Mouse (Mus musculus): ENCODE data around the gene Pbld1.

Pbld1 gene

DNA sequence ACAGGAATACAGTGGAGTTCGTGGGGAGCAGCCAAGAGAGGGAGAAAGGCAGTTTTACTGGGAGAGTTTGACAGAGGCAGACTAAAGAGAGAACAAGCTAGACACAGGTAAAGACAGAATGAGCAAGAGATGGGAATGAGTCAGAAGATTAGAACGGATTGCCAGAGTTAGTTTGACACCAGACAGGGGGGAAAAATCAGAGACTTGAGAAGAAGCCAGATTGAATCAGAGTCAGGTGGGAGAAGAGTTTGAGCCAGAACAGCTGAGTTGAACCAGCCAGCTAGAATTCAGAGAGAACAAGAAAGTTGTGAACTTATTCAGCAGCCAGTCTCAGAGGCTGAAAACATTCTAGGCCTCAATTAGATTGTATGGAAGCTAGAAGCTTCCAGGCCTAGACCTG, at the start of gene Pbld1:
Pbld1 (plus strand) TSS at position 301 of the 400 bp plus-strand sequence.
- no peak for DNase-seq (ENCODE audit: extremely low spot score, low read depth, low spot score)

DNA sequence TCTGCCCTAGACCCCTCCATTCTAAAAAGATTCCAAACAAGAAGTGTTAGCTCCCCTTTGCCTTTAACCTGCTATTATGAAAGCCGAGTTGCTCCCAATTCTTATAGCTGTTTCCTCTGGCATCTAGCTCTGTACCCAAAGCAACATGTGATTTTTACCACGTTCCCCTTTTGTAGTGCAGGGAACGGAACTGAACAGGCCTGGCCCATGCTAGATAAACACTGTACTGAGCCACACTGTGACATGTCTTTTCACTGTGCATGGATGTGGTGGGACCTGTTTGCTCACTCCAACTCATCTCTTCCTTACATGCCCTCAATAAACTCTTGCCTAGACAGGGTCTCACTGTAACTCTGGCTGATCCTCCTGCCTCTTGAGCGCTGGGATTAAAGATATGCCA, 49.7 kb upstream of the Pbld1 start:
- no peak for DNase-seq (ENCODE audit: extremely low spot score, low read depth, low spot score)

DNA sequence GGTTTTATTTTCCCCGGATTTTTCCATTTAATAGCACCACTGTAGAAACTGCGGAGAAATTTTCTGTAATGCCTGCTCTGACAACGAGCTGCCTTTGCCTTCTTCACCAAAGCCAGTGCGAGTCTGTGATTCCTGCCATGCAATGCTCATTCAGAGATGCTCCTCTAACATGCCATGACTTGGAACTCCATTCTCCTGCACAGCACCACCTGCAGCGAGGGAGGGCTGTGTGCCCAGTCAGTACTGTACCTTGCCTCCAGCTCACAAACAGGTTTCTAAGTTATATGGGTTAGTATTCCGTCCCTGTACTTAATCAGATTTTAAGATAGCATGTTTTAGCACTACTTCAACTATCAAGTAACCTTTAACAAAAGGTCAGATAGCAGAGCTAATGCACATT, 48.4 kb upstream of the Pbld1 start:
- DNase-seq (ENCODE audit: extremely low spot score, low read depth, low spot score): no peak

DNA sequence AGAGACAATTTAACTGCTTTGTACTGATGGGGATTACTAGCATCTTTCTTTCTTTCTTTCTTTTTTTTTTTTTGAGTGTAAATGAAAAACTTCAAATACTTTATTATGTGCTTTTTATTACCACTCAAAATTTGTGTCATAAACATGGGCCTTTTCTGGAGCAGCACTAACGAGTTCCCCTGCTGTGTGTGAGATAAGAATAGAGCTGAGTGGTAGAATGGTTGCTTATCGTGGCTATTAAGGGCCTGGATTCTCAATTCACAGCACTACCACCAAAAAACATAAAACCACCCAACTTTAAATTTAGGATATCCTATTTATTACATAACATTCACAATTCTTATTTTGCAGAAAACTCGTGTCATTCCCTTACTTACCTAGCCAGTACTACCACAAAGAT, 46.5 kb upstream of the Pbld1 start:
- DNase-seq (ENCODE audit: extremely low spot score, low read depth, low spot score): no peak

- no peak for DNase-seq (ENCODE audit: extremely low spot score, low read depth, low spot score)
Observed at GRCm38 (mm10) chr10:63014168-63014567, 45.8 kb upstream of the Pbld1 start.

DNA sequence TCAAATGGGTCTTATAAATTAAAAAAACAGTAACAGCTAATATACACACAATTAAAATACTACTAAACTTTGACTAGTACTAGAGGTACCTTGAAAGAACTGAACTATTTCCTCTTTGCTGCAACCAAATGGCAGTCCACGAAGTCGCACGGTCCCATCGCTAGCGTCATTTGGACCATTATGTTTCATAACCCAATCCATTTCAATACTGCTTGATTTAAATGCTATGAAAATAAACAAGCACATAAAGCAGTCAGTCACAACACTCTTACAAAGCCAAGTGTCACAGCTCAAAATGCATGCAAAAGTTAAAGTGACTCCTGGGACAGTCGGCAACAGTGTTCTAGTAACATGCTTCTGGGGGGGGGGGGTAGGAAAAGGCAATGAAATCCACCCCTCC, 40.7 kb upstream of the Pbld1 start:
- no peak for DNase-seq (ENCODE audit: extremely low spot score, low read depth, low spot score)

DNA sequence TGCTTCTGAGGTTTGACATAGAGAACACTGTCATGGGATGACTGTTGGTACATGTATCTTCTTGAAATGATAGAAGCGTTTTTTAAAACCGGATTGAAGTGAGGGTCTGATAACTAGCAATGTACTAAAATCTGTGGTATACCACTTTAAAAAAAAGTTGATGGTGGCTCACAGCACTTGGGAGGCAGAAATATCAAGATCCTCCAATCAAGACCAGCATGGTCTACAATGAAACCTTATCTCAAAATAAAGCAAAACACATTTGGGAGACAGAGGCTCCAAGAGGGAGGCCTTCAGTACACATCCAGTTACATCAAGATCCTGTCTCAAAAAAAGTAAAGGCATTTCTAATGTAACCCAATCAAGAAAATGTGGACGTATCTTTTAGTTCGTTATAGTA, 38.3 kb upstream of the Pbld1 start:
- DNase-seq (ENCODE audit: extremely low spot score, low read depth, low spot score): no peak

- DNase-seq (ENCODE audit: extremely low spot score, low read depth, low spot score): no peak
Observed at GRCm38 (mm10) chr10:63022541-63023120, 37.3 kb upstream of the Pbld1 start.

DNA sequence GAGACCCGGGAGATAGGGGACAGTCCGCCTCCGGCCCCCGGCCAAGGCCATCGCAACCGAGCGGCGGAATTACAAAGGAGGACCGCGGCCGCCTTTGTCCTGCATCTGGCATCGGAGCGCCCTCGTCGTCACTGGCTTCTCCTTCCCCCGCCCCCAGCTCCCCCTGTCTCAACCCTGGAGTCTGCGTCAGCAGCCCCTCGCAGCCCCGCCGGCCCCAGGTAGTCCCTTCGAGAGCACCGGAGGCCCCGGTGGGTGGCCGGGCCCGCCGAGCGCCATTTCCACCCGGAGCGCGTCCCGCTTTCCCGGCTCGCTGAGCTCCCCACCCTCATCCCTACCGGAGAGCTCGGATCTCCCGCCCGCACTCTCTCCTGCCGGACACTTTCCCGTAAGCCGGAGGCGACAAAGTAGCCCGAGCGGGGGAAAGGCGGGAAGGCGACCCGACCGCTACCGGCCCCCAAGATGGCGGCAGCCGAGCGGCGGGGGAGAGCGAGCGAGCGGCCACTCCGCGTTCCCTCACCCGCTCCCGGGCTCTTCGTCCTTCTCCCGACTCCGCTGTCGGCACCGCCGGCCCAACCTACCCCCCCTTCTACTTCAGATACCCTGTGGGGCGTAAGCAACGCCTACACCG, 36.7 kb upstream of the Pbld1 start:
- no peak for DNase-seq (ENCODE audit: extremely low spot score, low read depth, low spot score)

- DNase-seq (ENCODE audit: extremely low spot score, low read depth, low spot score): peak; percentile 85
Observed at GRCm38 (mm10) chr10:63023749-63024579, 36.0 kb upstream of the Pbld1 start, which contains the start of the genes Hnrnph3 and Pbld2. Gene Hnrnph3 (minus strand): TSS chr10:63024217. Gene Pbld2 (plus strand): TSS chr10:63024315.

DNA sequence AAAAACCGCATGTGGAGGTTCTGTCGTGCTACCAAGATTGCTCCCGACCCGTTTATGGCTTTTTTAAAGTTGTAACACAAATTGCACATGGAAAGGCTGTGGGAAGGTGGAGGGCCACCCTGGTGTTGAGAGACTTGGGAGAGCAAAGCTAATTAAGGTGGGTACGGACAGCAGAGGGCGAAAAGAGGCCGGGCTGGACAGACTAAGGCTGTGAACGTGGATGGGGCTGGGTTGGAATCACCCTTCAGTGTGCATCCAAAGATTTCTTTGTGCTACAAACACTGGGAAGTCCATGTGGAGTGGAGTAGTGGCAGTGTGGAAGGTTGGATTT, 35.4 kb upstream of the Pbld1 start:
- no peak for DNase-seq (ENCODE audit: extremely low spot score, low read depth, low spot score)

DNA sequence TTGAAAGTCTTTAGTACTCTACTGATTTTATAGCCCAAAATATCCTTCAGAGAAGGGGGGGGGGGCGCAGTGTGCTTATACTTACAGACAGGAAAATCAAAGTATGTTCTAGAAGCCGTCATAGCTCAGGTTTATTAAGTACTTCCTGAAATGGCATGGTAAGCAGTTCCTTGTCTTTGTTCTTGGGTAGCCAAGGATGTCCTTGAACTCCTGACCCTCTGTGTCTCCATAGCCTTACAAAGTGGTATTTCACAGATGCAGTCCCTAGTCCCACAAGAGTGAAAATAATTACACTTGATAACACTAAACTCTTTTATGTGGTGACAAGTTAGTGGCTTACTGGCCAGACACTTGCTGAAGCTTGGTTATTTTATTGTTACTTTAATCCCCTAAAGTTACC, 34.9 kb upstream of the Pbld1 start:
- DNase-seq (ENCODE audit: extremely low spot score, low read depth, low spot score): no peak

GRCm38 (mm10) chr10:63025491-63026011, 34.4 kb upstream of the Pbld1 start:
- no peak for DNase-seq (ENCODE audit: extremely low spot score, low read depth, low spot score)

DNA sequence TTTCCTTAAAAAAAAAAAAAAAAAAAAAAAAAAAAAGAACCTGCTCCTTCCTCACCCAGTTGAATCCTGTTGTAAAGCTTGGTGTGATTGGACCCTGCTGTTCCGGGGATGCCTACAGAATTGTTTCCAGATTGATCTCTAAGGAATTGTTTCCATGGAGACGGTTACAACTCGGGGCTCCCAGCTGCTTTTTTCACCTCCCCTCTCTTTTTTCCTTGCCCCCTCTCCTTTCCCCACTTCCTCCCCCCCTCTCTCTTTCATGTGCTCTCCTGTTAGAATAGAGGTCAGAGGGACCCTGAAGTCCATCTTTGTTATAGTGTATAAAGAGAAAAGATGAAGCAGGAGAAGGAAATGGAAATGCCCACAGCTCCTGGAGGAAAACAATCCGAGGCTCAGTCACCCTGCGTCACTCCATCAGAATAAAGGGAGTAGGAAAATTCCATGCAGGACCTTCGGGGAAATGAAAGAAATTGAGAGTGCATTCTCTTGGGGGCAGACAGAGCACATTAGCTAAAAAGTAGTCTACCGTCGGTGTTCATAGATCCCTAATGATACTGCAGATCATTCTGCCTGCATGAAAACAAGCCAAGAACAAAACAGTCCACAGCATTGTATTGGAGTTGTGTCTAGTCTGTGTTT, 33.7 kb upstream of the Pbld1 start:
- no peak for DNase-seq (ENCODE audit: extremely low spot score, low read depth, low spot score)

DNA sequence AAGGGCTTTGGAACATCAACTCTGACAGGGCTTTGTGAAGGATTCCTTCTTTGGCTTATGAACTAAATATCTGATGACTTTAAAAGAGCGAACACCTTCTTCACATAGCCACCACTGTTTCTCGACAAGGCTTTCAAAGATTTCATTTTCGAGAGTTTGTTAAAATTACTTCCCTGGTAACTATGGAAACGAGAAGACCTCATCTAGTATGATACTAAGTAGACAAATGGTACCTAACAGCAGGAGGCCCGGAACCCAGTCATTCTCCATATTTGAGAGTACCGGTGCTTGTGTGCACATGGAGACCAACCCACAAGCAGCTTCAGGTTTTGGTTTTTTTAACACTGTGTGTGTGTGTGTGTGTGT, 33.2 kb upstream of the Pbld1 start:
- no peak for DNase-seq (ENCODE audit: extremely low spot score, low read depth, low spot score)

- DNase-seq (ENCODE audit: extremely low spot score, low read depth, low spot score): no peak
Observed at GRCm38 (mm10) chr10:63027376-63028161, 32.4 kb upstream of the Pbld1 start.

DNA sequence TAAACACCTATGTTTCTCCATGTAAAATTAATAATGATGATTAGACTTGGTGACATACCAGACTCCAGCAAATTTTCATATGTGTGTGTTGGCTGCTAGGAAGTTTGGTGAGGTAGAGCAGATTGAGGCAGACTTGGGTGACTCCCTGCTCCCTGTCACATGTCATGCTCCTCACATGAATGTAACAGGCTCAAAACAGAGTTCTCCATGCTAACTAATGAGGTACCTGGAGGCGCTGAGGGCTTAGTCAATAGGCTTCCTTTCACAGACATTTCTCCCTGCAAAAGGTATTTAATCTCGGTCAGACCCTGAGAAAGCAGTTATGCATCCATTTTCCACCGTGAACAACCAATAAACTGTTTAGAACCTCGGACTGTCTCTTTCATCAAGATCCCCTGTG, 31.6 kb upstream of the Pbld1 start:
- DNase-seq (ENCODE audit: extremely low spot score, low read depth, low spot score): no peak

DNA sequence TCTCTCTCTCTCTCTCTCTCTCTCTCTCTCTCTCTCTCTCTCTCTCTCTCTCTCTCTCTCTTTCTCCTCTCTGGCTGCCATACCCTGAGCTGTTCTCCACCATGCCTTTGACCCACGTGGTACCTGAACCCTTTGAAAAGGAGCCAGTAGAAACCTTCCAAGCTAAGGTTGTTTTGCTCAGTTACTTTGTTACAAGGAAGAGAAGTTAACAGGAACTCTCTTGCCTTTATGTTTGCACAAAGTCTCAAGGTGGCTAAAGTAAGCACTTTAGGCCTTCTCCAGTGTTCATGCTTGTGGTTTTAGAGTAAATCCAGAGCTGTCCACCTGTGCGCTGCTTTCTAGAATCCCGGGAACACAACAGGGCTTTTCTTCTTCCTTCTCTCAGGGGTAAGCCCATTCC, 27.7 kb upstream of the Pbld1 start:
- no peak for DNase-seq (ENCODE audit: extremely low spot score, low read depth, low spot score)

DNA sequence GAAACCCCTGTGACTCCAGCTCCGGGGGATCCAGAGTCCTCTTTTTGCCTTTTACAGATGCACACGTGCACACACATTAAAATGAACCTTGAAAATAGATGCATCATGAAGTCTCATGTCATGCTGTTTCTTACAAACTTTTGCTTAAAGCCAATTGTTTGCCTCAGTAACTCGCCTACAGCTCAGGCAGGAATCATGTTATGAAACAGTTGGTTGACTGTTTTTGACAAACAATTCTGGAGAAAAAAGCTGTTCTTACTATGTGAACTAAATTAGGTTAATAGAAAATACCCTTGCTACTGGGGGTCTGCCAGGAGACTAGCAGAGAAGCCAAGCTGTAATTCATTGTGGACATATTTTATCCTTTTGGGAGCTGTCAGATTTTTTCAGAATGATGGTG, 27.0 kb upstream of the Pbld1 start:
- DNase-seq (ENCODE audit: extremely low spot score, low read depth, low spot score): no peak

DNA sequence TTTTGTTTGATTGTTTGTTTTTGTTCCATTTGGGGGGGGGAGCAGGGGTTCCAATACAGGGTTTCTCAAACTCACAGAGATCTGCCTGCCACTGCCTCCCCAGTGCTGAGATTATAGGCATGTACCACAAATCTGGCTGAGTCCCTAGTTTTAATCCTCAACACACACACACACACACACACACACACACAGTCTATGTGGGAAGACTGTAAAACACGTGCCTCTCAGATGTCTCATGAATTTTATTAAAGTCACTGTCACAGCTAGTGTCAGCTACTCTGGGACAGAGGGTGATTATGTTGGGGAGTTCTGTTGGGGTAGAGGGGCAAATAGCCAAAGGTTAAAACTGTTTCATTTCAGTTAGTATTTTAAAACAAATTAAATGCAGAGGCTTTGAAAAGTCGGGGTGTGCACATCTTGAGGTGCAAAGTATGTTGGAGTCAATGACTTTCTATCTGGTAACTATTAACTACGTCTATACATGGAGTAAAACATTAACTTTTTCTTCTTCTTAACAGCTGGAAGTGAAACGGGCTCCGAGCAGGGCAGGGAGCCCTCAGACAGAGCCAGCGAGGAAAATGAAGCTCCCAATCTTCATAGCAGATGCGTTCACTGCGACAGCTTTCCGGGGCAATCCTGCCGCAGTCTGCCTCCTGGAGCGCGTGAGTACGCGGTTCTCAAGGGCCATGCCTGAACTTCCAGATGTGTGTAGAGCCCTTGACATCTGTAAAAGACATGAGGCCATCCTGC, 21.2 kb upstream of the Pbld1 start:
- no peak for DNase-seq (ENCODE audit: extremely low spot score, low read depth, low spot score)
